Mouse (Mus musculus) layer of hippocampus, adult 8-10 months (tissue): ENCODE data around the gene Rundc1. TPM values are rescaled to one million over a fixed set of nuclear protein-coding genes. Genes with fewer than 3 reads are reported as not detected.
"Not testable (repeated sequence)": the region's sequence is repeated elsewhere in the genome, so short reads cannot be mapped to it uniquely, and the experiment has no call there.

Experiments
- DNase-seq, 2 experiments: peaks; one replicate each; pipeline ENCODE4 v3.0.0; 2022; ENCODE audit warnings: low spot score in 2 of 2
- total RNA-seq, 4 experiments: library from RNA; stranded (reverse); gene quantifications; 2 replicates each; pipeline ENCODE4 v1.2.4; 2022

Gene Rundc1
- total RNA-seq, 4 experiments from 2014 or later = 27.8 to 35.4 (median 31.9) TPM

DNA sequence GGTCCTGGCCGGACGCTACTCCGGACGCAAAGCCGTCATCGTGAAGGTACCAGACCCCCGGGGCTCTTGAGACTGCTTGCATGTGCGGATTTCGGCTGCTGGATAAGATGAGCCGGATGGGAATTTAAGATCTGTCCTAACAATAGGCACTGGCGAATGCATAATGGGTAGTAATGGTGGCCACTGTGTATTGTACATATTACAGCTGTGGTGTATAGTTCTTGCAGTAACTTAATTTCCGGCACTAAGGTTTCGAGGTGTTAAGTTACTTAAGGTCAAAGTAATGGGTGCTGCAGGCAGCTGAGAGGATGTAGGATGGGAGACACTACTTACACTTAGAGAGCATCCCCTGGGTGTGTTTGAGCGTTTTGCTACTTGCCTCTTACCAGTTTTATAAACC lies 17.9 kb downstream of the Rundc1 start:
- no peak for DNase-seq

DNA sequence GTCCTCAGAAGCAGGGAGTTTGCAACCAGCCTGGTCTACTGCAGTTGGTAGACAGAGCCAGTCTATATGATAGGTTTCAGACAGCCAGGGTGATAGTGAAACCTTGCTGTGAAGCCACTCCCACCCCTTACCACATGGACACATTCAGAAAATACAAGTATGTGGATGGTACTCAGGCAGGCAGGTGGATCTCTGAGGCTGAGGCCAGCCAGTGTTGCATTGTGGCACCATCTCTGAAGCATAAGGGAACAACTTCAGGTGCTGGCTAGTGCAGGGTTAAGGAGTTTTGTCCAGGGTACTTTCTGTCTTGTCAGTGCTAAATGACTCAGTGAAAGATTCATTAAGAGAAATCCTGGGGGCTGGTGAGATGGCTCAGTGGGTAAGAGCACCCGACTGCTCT lies 21.4 kb downstream of the Rundc1 start:
- no peak for DNase-seq

DNA sequence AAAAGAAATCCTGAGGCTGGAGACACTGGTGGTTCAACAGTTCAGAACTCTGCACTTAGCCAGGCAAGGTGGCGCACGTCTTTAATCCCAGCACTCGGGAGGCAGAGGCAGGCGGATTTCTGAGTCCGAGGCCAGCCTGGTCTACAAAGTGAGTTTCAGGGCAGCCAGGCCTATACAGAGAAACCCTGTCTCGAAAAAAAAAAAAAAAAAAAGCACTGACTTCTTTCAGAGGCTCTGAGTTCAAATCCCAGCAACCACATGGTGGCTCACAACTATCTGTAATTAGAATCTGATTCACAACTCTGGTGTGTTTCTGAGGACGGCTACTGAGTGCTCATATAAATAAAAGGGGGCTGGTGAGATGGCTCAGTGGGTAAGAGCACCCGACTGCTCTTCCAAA lies 22.0 kb downstream of the Rundc1 start:
- not testable (repeated sequence) for DNase-seq

DNA sequence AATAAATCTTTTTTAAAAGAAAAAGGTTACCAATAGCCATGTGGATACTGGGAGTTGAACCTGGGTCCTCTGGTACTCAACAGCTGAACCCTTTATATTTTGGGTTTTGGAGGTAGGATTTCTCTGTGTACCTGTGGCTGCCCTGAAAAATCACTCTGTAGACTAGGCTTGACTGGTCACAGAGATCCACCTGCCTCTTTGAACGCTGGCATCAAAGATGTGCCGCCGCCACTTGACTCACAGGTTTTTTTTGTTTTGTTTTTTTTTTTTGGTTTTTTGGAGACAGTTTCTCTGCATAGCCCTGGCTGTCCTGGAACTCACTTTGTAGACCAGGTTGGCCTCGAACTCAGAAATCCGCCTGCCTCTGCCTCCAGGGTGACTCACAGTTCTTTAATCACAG lies 22.9 kb downstream of the Rundc1 start:
- DNase-seq = no peak

DNA sequence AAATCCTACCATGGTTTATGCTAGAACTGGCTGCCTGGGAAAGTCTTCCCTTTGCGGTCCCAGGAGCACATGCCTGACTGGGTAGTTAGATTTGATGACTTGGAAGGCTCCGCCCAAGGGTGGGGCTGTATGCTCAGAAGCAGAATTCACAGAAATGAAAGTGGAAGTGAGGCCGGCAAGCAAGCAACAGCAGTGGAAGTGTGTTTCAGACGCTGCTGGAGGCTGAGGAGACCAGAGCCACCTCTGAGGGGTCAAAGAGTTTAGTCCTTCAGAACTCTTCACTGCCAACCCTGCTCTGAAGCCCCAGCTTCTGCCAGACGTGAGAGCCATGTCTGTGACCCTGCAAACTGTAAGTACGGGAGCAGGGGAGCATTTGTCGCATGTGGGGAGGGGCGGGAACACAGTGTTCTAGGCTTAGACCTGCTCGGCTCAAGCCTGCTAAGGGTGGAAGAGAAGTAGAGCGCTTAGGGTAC lies 23.4 kb downstream of the Rundc1 start, which contains the start of gene Ifi35:
TSS of gene Ifi35 (plus strand) at position 134 of the 473 bp plus-strand sequence.
- no peak for DNase-seq

DNA sequence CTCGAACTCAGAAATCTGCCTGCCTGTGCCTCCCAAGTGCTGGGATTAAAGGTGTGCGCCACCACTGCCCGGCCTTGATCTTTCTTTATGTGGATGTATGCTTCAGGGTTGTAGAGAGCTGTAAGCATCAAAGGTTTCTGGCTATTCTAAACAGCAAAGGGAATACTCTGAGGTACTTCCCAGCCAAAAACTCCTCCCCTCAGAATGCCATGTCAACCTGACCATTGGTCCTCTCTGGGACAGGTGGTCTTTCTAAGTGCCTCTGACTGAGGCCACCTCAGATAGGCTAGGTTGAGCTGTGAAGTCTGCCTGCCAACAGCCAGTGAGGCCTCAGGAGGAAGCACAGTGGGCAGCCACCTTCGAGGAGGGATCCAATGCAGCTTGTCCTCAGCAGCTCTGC lies 24.0 kb downstream of the Rundc1 start:
- DNase-seq = no peak

DNA sequence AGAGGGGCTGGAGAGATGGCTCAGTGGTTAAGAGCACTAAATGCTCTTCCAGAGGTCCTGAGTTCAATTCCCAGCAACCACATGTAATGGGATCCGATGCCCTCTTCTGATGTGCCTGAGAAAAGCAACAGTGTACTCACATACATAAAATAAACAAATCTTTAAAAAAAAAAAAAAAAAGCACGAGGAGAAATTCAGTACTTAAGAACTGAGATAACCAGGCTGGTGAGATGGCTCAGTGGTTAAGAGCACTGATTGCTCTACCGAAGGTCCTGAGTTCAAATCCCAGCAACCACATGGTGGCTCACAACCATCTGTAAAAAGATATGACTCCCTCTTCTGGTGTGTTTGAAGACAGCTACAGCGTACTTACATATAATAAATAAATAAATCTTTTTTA lies 24.7 kb downstream of the Rundc1 start:
- DNase-seq = not testable (repeated sequence)

DNA sequence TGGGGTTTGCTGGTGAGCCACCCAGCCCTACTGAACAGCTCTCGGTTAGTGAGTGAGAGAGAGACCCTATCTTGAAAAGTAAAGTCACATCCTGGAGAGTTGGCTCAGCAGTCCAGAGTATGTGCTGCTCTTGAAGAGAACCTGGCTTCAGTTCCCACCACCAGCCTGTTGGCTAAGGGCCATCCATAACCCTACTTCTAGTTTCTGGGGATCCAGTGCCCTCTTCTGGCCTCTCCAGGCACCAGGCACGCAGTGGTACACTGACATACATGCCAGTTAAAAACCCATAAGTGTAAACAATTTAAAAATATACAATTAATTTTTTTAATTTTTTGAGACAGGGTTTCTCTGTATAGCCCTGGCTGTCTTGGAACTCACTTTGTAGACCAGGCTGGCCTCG lies 25.5 kb downstream of the Rundc1 start:
- no peak for DNase-seq

DNA sequence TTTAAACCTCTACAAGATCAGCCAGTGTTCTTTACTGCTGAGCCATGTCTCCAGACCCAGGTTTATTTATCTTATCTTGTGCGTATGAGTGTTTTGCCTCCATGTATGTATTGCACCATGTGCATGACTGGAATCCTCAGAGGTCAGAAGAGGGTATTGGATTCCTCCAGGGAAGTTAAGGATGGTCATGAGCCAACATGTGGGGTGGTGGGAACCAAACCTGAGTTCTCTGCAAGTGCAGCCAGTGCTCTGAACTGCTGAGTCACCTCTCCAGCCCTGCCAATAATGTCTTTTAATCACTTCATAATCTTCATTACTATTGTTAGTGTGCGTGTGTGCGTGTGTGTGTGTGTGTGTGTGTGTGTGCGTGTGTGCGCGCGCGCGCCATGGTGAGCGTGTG lies 26.7 kb downstream of the Rundc1 start:
- DNase-seq = no peak

DNA sequence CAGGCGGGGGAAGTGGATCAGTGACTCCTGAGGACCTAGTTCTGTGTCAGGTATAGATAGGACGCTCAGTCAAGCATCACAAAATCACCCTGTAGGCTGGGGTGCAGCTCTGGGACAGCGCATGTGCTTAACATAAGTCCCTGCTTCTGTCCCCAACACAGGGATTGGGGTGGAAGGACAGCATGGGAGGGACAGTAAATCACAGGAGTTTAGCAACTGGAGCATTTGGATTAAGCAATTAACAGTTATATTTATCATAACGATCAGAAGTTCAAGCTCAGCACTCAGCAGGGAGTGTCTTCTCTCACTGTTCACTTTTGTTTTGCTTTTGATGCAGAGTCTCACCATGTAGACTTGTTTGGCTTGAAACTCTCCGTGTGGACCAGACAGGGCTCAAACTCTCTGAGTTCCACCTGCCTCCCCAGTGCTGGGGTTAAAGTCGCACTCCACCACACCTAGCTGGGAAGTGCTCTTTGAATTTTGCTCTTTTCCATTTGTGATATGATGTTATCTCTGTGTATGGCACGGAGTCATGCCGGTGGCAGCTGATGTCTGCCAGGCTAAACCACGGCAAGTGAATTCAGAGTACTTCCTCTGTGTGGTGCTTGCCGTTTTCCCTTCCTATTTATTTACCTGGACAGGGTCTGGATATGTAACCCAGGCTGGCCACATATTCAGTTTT lies 27.3 kb downstream of the Rundc1 start:
- DNase-seq = no peak

DNA sequence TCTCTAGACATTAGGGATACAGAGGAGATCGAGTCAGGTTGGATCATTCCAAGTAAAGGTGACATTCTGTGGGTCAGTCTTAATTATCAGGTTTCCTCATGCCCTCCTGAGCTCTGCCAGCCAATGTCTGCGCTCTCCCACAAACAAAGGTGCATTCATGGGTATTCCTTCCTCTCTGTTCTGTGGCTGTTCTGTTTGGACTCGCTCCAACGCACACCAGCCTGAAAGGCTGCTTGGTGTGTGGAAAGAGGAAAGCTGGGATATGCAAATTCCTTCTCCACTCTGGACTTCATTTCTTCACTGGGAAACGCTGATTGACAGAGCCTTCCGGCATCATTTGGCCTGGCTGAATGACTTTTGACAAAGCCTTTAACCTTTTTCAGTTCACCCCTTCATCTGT lies 29.8 kb downstream of the Rundc1 start:
- no peak for DNase-seq

DNA sequence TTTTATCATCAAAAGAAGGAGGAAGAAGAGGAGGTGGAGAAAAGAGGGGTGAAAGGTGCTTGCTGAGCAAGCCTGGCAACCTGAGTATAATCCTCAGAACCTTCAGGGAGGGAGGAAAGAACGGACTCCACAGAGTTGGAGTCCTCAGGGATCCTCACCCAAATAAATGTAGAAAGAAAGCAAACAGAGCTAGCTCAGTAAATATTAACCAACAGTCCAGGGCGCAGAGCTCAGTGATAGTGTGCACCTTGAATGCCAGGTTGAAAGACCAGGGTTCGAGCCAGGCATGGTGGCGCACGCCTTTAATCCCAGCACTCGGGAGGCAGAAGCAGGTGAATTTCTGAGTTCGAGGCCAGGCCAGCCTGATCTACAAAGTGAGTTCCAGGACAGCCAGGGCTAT lies 30.7 kb downstream of the Rundc1 start:
- no peak for DNase-seq

DNA sequence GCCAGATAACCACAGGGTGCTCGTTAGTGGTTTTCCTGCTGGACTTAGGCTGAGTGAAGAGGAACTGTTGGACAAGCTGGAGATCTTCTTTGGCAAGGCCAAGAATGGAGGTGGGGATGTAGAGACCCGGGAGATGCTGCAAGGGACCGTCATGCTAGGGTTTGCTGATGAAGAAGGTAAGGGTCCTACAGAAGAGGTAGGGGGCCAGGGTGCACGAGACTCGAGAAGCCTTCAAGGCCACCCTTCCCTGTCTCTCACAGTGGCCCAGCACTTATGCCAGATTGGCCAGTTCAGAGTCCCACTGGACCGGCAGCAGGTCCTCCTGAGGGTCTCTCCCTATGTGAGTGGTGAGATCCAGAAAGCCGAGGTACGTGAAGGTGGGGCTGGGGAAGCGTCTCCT lies 32.7 kb downstream of the Rundc1 start:
- DNase-seq = no peak

DNA sequence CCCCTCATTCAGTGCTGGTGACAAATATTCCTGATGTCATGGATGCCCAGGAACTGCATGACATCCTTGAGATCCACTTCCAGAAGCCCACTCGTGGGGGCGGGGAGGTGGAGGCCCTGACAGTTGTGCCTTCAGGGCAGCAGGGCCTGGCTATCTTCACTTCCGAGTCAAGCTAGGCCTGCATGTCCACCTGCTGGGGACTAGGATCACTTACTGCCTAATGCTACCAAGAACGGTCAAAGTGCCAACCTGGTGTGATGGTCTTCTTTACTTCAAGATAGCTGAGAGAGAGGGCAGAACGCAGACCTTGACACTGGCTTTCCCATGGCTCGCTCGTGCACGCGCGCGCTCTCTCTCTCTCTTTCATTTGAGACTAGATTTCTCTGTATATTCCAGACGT lies 33.3 kb downstream of the Rundc1 start:
- no peak for DNase-seq

DNA sequence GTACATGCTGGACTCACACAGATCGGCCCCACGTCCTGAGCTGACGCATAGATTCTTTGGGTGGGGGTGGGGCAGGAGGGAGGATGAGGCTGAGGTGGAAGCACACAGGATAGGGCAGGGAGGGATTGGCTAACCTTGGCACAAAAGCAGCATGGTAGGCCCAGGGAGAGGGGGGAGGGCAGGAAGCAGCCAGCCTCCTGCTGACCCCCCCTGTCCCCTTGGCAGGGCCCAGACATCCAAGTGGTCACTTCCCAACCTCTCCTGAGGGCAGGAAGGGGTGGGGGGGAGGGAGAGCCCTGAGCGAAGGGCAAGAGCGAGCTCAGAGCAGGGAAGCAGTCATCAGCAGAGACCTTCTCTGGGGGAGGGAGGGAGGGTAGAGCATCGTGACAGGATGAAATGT lies 34.8 kb downstream of the Rundc1 start:
- no peak for DNase-seq

DNA sequence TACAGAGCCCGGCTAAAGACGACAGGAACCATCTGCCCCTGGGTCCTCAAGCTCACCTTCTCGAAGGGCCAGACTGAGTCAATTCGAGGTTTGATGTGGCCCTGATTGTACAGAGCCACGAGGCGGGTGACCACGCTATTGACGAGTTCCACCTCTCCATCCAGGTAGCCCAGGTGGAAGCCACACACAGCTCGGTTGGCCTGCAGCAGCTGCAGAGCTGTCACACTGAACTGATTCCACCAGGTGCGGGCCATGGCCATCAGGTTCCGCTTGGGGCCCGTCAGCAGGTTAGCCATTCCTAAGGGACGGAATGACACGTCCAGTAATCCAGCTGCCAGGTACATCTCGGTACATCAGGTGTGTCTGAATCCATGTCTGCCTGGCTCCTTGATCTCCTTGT lies 35.4 kb downstream of the Rundc1 start:
- DNase-seq = no peak

DNA sequence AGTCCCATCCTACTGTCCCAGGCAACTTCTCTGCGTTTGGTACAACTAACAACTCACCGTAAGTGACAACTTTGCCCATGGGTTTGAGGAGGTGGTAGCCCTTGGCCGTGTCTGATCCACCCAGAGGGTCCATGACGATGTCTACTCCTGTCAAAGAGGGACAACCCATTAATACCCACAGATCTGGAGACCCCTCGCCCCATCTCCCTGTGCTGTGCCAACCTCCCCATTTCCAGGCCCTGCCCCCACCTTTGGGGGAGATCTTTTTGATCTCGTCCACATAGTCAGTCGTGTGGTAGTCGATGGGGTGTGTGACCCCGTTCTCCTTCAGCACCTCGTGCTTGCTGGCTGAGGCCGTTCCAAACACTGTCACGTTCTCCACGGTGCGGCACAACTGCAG lies 37.3 kb downstream of the Rundc1 start:
- no peak for DNase-seq

DNA sequence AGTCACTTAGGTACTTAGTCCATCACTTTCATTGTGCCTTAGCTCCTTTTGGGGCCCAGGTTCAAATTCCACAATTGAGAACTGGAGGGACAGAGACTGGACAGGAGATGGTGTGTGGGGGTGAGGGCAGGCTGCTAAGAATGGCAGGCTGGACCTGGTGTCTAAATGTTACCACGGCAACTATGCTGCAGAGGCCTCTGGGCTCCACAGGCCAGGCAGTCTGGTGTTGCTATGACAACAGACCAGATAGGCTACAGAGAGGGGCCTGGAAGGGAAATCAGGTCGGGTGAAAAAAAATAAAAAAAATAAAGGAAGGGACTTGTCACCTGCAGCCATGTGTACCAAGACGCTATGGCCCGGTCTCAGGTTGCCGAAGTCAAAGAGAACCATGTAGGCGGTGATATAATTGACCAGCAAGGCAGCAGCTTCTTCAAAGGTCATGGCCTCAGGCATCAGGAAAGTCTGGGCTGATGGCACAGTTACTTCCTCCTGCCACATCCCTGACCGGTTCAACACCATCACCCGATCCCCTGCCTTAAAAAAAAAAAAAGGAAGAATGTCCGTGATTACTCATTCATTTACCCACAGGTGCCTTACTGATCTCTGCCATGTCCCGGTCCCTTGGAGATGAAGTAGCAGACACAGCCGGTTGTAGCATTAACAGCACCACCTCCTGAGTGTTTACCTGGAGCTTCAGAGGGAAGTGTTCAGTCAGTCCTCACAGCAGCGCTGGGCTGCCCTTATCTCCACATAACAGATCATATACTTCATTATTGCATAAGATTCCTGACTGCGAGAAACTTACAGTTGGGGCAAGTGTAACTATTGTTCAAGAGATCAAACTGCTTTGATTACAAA lies 37.9 kb downstream of the Rundc1 start:
- no peak for DNase-seq

DNA sequence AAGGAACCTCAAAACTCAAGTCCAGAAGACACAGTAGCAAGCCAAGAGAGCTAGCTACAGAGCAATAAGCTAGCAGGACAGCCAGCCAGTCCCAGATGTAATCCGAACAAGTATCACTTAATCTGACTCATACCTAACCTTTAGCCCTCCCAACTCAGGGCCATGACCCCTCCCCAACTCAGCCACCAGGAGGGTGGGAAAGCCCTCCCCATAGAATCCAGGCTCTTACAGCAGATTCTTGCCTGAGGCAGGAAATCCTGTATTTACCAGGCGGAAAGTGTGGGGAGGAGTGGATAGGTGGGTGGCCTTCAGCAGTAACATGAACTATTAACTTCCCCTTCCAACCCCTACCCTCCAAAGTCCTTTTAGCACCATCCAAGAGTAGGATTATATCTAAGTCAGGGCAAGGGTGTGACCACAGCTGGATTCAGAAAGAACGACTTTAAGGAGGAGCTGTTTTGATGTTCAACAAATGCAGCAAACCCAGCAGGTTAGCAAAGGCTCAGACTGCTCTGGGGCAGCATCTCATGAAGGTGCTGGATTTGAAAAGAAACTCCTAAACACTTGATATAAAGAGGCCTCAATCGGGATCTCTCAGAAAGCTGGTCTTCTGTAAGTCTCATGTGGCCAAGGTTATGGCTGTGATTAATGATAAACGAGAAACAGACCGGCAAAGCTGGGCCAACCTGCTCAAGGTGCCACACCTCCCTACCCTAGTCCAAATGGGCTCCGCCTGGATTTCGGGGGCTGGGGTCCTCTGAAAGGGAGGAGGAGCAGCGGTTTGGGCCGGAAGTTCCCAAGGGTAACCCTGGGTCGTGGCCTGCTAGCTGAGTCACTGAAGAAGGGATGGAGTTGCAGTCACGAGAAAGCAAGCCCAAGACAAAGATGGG lies 39.6 kb downstream of the Rundc1 start, which contains the start of gene Rnd2:
TSS of gene Rnd2 (plus strand) at position 789 of the 890 bp plus-strand sequence.
- no peak for DNase-seq

DNA sequence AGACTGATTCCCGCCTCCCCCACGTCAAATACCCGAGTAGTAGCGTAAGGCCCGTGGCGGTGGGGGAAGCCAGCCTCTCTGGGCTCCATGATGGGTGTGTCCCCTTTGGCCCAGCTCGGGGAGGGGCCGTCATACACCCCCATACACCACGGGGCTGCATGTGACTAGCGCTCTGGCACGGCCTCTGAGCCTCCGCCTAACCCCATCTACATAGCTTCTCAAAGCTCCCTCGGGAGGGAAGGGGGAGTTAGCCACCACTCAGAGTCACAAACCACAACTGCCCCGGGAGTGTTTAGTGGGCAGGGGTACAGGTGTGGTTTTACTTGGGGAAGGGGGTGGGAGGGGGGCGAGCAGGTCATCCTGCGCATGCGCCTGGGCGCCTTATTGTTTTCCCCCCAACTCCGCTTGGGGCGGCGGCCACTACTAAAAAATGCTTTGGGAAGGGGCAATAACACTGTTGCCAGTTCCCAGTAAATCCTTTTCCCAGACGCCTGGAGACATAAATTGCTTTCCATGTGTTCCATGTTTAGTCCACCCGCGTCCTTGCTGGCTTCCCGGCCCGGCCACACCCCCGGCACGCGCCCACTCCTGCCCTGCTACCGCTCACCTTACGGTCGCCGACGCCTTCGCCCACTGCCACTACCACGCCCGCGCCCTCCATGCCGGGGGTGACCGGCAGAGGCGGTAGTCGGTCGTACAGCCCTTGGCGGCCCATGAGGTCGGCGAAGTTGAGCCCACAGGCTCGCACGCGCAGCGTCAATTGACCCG lies 40.4 kb downstream of the Rundc1 start:
- no peak for DNase-seq
